Mouse (Mus musculus): ENCODE measurements around the gene Dnah2. TPM values are rescaled to one million over a fixed set of nuclear protein-coding genes. Genes with fewer than 3 reads are reported as not detected.

Dnah2 gene
- polyA plus RNA-seq, 1 experiment from 2014 or later = 8.7 TPM

DNA sequence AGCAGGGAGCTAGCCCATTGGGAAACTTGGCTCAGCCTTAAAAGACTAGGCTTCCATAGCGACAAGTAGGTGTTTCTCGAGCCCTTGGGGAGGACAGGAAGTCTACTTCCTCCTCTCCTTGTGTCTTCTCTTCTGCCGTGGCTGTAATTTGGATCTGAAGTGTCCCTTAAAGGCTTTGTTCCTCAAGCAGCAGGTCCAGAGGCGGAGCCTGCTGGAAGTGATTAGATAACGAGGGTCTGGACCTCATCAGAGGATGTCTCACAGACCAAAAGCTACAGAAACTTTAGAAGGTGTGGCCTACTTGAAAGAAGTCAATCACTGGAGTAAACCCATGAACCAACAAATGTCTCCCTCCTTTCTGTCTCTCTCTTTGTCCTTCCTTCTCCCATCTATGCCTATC, 74.2 kb downstream of the Dnah2 start:
- Histone ChIP-seq H3K27ac (ENCODE audit: low read depth, low read length) (no peak overlapping the region), H3K9ac (ENCODE audit: low read depth, low read length) (no peak overlapping the region), H3K4me3 (ENCODE audit: low read depth, low read length) (no peak overlapping the region), H3K9me3 (ENCODE audit: control insufficient read depth) (no peaks in the 10 kb centered on the region), H3K4me2 (replicated peaks; ENCODE audit: low read depth) (no peak overlapping the region), H3K4me1 (replicated peaks; ENCODE audit: control insufficient read depth, insufficient read depth, low read length) (no peaks in the 10 kb centered on the region), H3K27me3 (replicated peaks; ENCODE audit: control insufficient read depth, insufficient read depth, low read length) (no peaks in the 10 kb centered on the region), H3K36me3 (ENCODE audit: control insufficient read depth, insufficient read depth) (no peaks in the 10 kb centered on the region)
- TF ChIP-seq CTCF (IDR thresholded peaks at IDR 0.05; ENCODE audit: low read depth) = no peak
- 35% methylated on average over 5 of the region's 5 CpGs for WGBS
- no peak for ATAC-seq

DNA sequence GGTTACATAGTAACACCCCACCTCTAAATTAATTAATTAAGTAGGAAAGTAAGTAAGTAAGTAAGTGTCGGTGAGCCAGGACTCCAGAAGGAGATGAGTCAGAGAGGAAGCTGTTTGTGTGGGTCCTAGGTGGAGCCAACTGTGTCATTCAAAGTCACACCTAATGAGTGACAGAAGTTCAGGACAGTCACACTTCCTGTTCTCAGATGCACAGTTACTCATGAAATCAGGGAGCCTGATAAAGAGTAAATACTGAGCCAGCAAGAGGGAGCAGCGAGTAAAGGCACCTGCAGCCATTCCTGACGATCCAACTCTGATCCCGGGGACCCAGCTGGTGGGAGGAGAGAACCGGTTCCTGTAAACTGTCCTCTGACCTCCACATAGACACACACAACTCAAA, 76.2 kb downstream of the Dnah2 start:
- no peaks in the 10 kb centered on the region for H3K9me3 ChIP-seq (ENCODE audit: control insufficient read depth)
- no peaks in the 10 kb centered on the region for H3K36me3 ChIP-seq (ENCODE audit: control insufficient read depth, insufficient read depth)
- H3K27ac ChIP-seq (ENCODE audit: low read depth, low read length) = no peak overlapping the region
- ATAC-seq = peak; percentile 73
- 30% methylated on average over 5 of the region's 5 CpGs for WGBS
- no peak for TF ChIP-seq CTCF (IDR thresholded peaks at IDR 0.05; ENCODE audit: low read depth)
- no peak overlapping the region for H3K9ac ChIP-seq (ENCODE audit: low read depth, low read length)
- H3K4me3 ChIP-seq (ENCODE audit: low read depth, low read length) = no peak overlapping the region
- H3K4me2 ChIP-seq (replicated peaks; ENCODE audit: low read depth) = no peak overlapping the region
- H3K4me1 ChIP-seq (replicated peaks; ENCODE audit: control insufficient read depth, insufficient read depth, low read length) = no peaks in the 10 kb centered on the region
- H3K27me3 ChIP-seq (replicated peaks; ENCODE audit: control insufficient read depth, insufficient read depth, low read length) = no peaks in the 10 kb centered on the region

DNA sequence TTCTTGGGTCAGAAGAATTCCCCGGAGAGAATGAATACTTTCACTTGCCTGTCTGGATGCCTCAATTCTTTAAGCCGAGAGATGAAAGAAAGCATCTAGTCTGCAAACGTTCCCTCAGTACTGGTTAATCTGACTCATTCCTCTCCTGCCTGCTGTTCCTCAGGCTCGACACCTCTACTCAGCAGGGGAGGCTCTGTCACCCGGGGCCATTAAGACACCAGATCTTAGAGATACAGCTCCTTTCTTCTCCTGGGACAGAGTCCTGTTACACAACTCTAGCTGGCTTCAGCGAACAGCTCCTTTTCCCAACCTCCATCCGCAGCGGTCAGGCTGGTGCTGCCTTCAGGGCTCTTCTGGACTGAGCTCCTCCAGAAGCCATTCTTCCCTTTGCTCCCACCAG, 77.4 kb downstream of the Dnah2 start:
- no peak for ATAC-seq
- H3K4me1 ChIP-seq (replicated peaks; ENCODE audit: control insufficient read depth, insufficient read depth, low read length) = no peaks in the 10 kb centered on the region
- no peak overlapping the region for H3K9ac ChIP-seq (ENCODE audit: low read depth, low read length)

DNA sequence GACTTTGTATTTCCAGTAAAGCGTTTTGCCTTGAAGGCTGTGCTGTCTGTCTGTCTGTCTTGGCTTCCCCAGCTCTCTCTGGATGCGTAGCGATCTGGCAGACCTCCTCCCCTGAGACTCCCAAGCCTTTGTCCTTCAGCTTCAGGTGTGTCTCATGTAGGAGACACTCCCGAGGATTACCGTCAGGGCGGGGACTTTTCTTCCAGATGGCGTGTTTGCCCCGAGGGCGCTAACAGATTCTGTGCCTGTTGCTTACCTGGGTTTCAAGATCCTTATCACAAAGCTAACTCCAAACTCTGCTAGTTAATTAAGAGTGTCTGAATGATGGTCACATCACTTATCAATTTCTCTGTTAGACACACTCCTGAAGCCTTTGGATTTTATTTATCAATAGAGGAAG, 79.6 kb downstream of the Dnah2 start:
- no peak overlapping the region for H3K9ac ChIP-seq (ENCODE audit: low read depth, low read length)
- no peaks in the 10 kb centered on the region for H3K9me3 ChIP-seq (ENCODE audit: control insufficient read depth)
- no peaks in the 10 kb centered on the region for H3K27me3 ChIP-seq (replicated peaks; ENCODE audit: control insufficient read depth, insufficient read depth, low read length)
- WGBS = 51% methylated on average over 9 of the region's 9 CpGs
- H3K4me2 ChIP-seq (replicated peaks; ENCODE audit: low read depth) = no peak overlapping the region
- no peak overlapping the region for H3K4me3 ChIP-seq (ENCODE audit: low read depth, low read length)
- H3K27ac ChIP-seq (ENCODE audit: low read depth, low read length) = no peak overlapping the region
- H3K36me3 ChIP-seq (ENCODE audit: control insufficient read depth, insufficient read depth) = no peaks in the 10 kb centered on the region
- no peak for ATAC-seq
- H3K4me1 ChIP-seq (replicated peaks; ENCODE audit: control insufficient read depth, insufficient read depth, low read length) = no peaks in the 10 kb centered on the region
- no peak for TF ChIP-seq CTCF (IDR thresholded peaks at IDR 0.05; ENCODE audit: low read depth)

More for the DNA sequence above, 77.4 kb downstream of the Dnah2 start:
- no peak for TF ChIP-seq CTCF (IDR thresholded peaks at IDR 0.05; ENCODE audit: low read depth)
- no peaks in the 10 kb centered on the region for H3K9me3 ChIP-seq (ENCODE audit: control insufficient read depth)
- H3K27me3 ChIP-seq (replicated peaks; ENCODE audit: control insufficient read depth, insufficient read depth, low read length) = no peaks in the 10 kb centered on the region
- H3K4me2 ChIP-seq (replicated peaks; ENCODE audit: low read depth) = no peak overlapping the region
- WGBS = 13% methylated on average over 8 of the region's 8 CpGs
- H3K36me3 ChIP-seq (ENCODE audit: control insufficient read depth, insufficient read depth) = no peaks in the 10 kb centered on the region
- H3K27ac ChIP-seq (ENCODE audit: low read depth, low read length) = no peak overlapping the region
- no peak overlapping the region for H3K4me3 ChIP-seq (ENCODE audit: low read depth, low read length)

DNA sequence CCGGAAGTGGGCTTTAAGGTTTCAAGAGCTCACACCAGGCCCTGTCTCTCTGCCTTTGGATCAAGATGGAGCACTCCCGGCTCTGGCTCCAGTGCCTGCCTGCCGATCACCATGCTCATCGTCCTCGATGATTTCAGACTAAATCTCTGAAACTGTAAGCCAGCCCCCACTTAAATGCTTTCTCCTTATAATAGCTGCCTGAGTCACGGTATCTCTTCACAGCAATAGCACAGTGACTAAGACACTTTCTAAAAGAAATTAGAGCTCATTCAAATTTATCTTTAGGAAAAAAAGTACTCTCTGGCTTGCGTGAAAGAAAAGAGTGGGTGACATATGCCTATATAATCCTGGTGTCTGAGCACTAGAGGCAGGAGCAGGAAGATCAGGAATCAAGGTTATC, 84.9 kb downstream of the Dnah2 start:
- no peaks in the 10 kb centered on the region for H3K9me3 ChIP-seq (ENCODE audit: control insufficient read depth)
- H3K4me1 ChIP-seq (replicated peaks; ENCODE audit: control insufficient read depth, insufficient read depth, low read length) = no peaks in the 10 kb centered on the region
- no peaks in the 10 kb centered on the region for H3K27me3 ChIP-seq (replicated peaks; ENCODE audit: control insufficient read depth, insufficient read depth, low read length)
- WGBS = 95% methylated on average over 7 of the region's 7 CpGs
- no peak for TF ChIP-seq CTCF (IDR thresholded peaks at IDR 0.05; ENCODE audit: low read depth)
- no peak overlapping the region for H3K4me2 ChIP-seq (replicated peaks; ENCODE audit: low read depth)
- no peak for ATAC-seq
- no peak overlapping the region for H3K27ac ChIP-seq (ENCODE audit: low read depth, low read length)
- no peak overlapping the region for H3K4me3 ChIP-seq (ENCODE audit: low read depth, low read length)
- no peak overlapping the region for H3K9ac ChIP-seq (ENCODE audit: low read depth, low read length)
- H3K36me3 ChIP-seq (ENCODE audit: control insufficient read depth, insufficient read depth) = no peaks in the 10 kb centered on the region

DNA sequence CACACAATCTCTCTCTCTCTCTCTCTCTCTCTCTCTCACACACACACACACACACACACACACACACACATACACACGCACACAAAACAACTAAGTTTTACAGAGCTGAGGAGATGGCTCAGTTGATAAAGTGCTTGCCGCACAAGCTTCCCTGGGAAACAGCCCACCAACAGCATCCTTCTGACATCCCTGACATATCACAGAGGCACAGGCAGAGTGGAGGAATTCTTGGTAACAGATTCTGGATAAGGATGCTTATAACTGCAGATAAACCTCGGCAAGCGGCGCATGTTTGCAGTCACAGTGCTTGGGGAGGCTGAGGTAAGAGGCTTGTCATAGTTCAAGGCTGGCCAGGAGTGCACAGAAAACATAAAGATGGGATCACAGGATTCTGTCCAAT, 87.3 kb downstream of the Dnah2 start:
- no peak for ATAC-seq
- H3K27ac ChIP-seq (ENCODE audit: low read depth, low read length) = no peak overlapping the region
- H3K9me3 ChIP-seq (ENCODE audit: control insufficient read depth) = no peaks in the 10 kb centered on the region
- no peak overlapping the region for H3K9ac ChIP-seq (ENCODE audit: low read depth, low read length)
- no peaks in the 10 kb centered on the region for H3K36me3 ChIP-seq (ENCODE audit: control insufficient read depth, insufficient read depth)
- H3K4me2 ChIP-seq (replicated peaks; ENCODE audit: low read depth) = no peak overlapping the region
- 48% methylated on average over 5 of the region's 5 CpGs for WGBS
- TF ChIP-seq CTCF (IDR thresholded peaks at IDR 0.05; ENCODE audit: low read depth) = no peak
- H3K4me3 ChIP-seq (ENCODE audit: low read depth, low read length) = no peak overlapping the region
- no peaks in the 10 kb centered on the region for H3K27me3 ChIP-seq (replicated peaks; ENCODE audit: control insufficient read depth, insufficient read depth, low read length)
- no peaks in the 10 kb centered on the region for H3K4me1 ChIP-seq (replicated peaks; ENCODE audit: control insufficient read depth, insufficient read depth, low read length)

DNA sequence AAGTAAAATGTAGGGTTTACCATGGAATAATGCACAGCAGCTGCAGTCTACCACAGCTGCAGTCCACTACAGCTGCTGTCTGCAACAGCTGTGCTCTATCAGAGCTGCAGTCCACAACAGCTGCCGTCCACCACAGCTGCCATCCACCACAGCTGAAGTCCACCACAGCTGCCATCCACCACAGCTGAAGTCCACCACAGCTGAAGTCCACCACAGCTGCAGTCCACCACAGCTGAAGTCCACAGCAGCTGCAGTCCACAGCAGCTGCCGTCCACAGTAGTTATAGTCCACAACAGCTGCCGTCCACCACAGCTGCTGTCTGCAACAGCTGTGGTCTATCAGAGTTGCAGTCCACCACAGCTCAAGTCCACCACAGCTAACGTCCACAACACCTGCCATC, 89.0 kb downstream of the Dnah2 start:
- H3K4me2 ChIP-seq (replicated peaks; ENCODE audit: low read depth) = no peak overlapping the region
- WGBS = 64% methylated on average over 4 of the region's 4 CpGs
- ATAC-seq = no peak
- H3K36me3 ChIP-seq (ENCODE audit: control insufficient read depth, insufficient read depth) = no peaks in the 10 kb centered on the region
- H3K4me1 ChIP-seq (replicated peaks; ENCODE audit: control insufficient read depth, insufficient read depth, low read length) = no peaks in the 10 kb centered on the region
- H3K9me3 ChIP-seq (ENCODE audit: control insufficient read depth) = no peaks in the 10 kb centered on the region
- TF ChIP-seq CTCF (IDR thresholded peaks at IDR 0.05; ENCODE audit: low read depth) = no peak
- H3K27ac ChIP-seq (ENCODE audit: low read depth, low read length) = no peak overlapping the region
- no peaks in the 10 kb centered on the region for H3K27me3 ChIP-seq (replicated peaks; ENCODE audit: control insufficient read depth, insufficient read depth, low read length)
- H3K9ac ChIP-seq (ENCODE audit: low read depth, low read length) = no peak overlapping the region
- H3K4me3 ChIP-seq (ENCODE audit: low read depth, low read length) = no peak overlapping the region
